Mouse (Mus musculus): ENCODE measurements at regions not wholly inside any gene's neighbourhood (a gene's known extent, or its start where the extent isn't known, plus 50 kb on each side); places are given as distances from the start of the nearest gene placed in this dataset.

DNA sequence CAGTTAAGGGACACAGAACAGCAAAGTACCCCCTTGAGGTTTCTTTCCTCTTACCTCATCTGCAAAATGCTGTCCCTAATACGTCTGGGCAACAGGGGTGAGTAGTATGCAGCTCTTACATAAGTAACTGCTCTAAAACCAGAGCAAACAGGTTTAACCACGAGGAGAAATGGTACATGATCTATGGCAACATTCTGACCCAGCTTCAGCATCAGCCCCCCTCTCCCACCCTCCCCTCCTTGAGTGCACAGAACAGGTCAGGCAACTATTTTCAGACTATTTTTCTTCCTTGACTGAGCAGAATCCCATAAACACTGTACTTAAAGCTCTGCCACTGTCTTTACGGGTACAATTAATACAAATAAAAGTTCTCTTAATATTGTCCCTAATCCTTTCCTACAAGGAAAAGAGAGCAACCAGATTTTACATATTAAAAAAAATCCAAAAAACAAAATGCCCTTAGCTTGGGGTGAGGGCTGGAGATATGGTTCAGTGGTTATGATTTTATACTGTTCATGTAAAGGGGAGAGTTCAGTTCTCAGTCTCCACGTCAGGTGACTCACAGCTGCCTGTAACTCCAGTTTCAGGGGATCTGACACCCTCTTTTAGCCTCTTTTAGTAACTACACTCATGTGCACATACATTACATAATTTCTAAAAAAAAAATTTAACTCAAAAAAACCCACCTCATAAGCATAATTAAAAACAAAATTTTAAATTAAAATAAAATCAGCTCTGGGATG lies 69.1 kb upstream of the Spdye4c start:
- TF ChIP-seq MAX (IDR thresholded peaks at IDR 0.05): no peak
- no peak for TF ChIP-seq CTCF (IDR thresholded peaks at IDR 0.05; ENCODE audit: control insufficient read depth, insufficient read depth, insufficient read length)
- TF ChIP-seq USF1 (IDR thresholded peaks at IDR 0.05; ENCODE audit: low read depth): no peak

Measured in C2C12 (cell line).